Mouse (Mus musculus): Measurements from ENCODE around the gene Golm1.

- no peak for TF ChIP-seq CTCF (IDR thresholded peaks at IDR 0.05; ENCODE audit: low read depth, low read length)
- TF ChIP-seq POLR2A (IDR thresholded peaks at IDR 0.05; ENCODE audit: extremely low read depth, insufficient read depth, low read length): no peak
These were observed 25.8 kb downstream of the Golm1 start for GRCm38 (mm10) chr13:59649781-59650180.
